12 mouse cellular contexts compared by ENCODE assay signal in the genomic region with DNA sequence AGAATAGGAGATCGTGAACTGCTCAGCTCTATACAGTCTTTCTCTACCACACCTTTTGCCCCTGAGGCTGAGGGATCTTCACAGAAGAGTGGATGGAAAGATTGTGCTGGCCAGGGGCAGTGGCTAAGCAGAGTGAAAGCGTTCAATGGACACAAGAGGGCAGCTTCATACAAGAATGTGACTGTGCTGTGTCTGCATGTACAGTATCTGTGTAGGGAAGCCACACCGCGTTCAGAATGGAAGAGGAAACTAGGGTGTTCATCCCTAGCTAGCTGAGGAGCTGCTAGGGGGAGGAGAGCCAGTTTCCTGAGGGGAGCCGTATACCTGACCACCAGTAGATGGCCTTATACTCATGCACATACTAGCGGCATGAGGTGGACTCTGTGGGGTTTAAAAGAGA. TPM values are rescaled to one million over a fixed set of nuclear protein-coding genes. Genes with fewer than 3 reads are reported as not detected.
DNase-seq lines count a peak whose midpoint lies in the region; ATAC-seq lines count a peak whose summit lies in the region.
"Had no signal": no experiment of that assay in that cellular context is flagged by ENCODE, and none has a peak within 500 bp of the region (broad histone marks: within the 10 kb centered on the region; RNA-seq: fewer than 3 reads in every experiment).

No protein-coding gene starts in this region.

- no peaks in the 10 kb centered on the region for H3K4me1 ChIP-seq in hindbrain, embryonic 13.5 days (replicated peaks)
- H3K4me1 ChIP-seq in hindbrain, embryonic 10.5 days (replicated peaks): no peaks in the 10 kb centered on the region
- H3K4me1 ChIP-seq in lung, embryonic 15.5 days: no peaks in the 10 kb centered on the region
- no peaks in the 10 kb centered on the region for H3K4me1 ChIP-seq in hindbrain, embryonic 16.5 days (ENCODE audit: control insufficient read depth, insufficient read depth, low read depth, low read length)
- H3K4me1 ChIP-seq: heart, embryonic 10.5 days had no signal

- H3K9me3 ChIP-seq in hindbrain, embryonic 13.5 days: no peaks in the 10 kb centered on the region
- no peaks in the 10 kb centered on the region for H3K9me3 ChIP-seq in hindbrain, embryonic 10.5 days
- peaks cover 4% of the 10 kb centered on the region; the same call in 1 of the 2 replicates for H3K9me3 ChIP-seq in lung, embryonic 15.5 days
- H3K9me3 ChIP-seq in hindbrain, embryonic 16.5 days (ENCODE audit: control insufficient read depth, low read length): no peaks in the 10 kb centered on the region
- H3K9me3 ChIP-seq: heart, embryonic 10.5 days had no signal

- H3K4me3 ChIP-seq in hindbrain, embryonic 13.5 days: no peak overlapping the region
- no peak overlapping the region for H3K4me3 ChIP-seq in hindbrain, embryonic 10.5 days
- no peak overlapping the region for H3K4me3 ChIP-seq in lung, embryonic 15.5 days
- H3K4me3 ChIP-seq in hindbrain, embryonic 16.5 days (ENCODE audit: low read length): no peak overlapping the region
- H3K4me3 ChIP-seq: heart, embryonic 10.5 days had no signal

- no peaks in the 10 kb centered on the region for H3K27me3 ChIP-seq in hindbrain, embryonic 13.5 days
- no peaks in the 10 kb centered on the region for H3K27me3 ChIP-seq in hindbrain, embryonic 10.5 days (ENCODE audit: insufficient read depth, poor library complexity, severe bottlenecking)
- H3K27me3 ChIP-seq in lung, embryonic 15.5 days: no peaks in the 10 kb centered on the region
- H3K27me3 ChIP-seq in hindbrain, embryonic 16.5 days (replicated peaks; ENCODE audit: control insufficient read depth, insufficient read depth, low read length): no peaks in the 10 kb centered on the region

- ATAC-seq in hindbrain, embryonic 13.5 days (ENCODE audit: low FRiP score): peak; percentile 83
- ATAC-seq in lung, embryonic 15.5 days (ENCODE audit: borderline replicate concordance, extremely low read depth, low FRiP score, low TSS enrichment): peak; percentile 35; the same call in 1 of the 2 replicates
- peak; percentile 94 for ATAC-seq in hindbrain, embryonic 16.5 days
- ATAC-seq in megakaryocyte, adult 5-6 weeks (ENCODE audit: poor library complexity, severe bottlenecking): no peak

- WGBS in hindbrain, embryonic 13.5 days: 72% methylated on average over 6 of the region's 6 CpGs
- 67% methylated on average over 6 of the region's 6 CpGs for WGBS in hindbrain, embryonic 10.5 days
- 51% methylated on average over 6 of the region's 6 CpGs for WGBS in lung, embryonic 15.5 days
- 63% methylated on average over 6 of the region's 6 CpGs for WGBS in hindbrain, embryonic 16.5 days

- DNase-seq in hindbrain, embryonic 10.5 days (ENCODE audit: low spot score): no peak
- DNase-seq in lung, adult 18-20 months: no peak
- peak; percentile 29 for DNase-seq in retina, embryonic 14.5 days (ENCODE audit: low spot score)
- no peak for DNase-seq in c-Kit-positive CD71-positive TER-119-positive erythroid progenitor cells, embryonic 14.5 days (ENCODE audit: low spot score)
- DNase-seq: adrenal gland, postnatal 10 days; thymus, postnatal 36 days had no signal

- no peak overlapping the region for H3K9ac ChIP-seq in hindbrain, embryonic 13.5 days
- H3K9ac ChIP-seq in lung, embryonic 15.5 days: no peak overlapping the region
- no peak overlapping the region for H3K9ac ChIP-seq in hindbrain, embryonic 16.5 days (ENCODE audit: low read depth, low read length)

- no peak overlapping the region for H3K4me2 ChIP-seq in hindbrain, embryonic 13.5 days
- no peak overlapping the region for H3K4me2 ChIP-seq in lung, embryonic 15.5 days
- no peak overlapping the region for H3K4me2 ChIP-seq in hindbrain, embryonic 16.5 days (ENCODE audit: low read length)

- H3K36me3 ChIP-seq in hindbrain, embryonic 13.5 days: no peaks in the 10 kb centered on the region
- no peaks in the 10 kb centered on the region for H3K36me3 ChIP-seq in hindbrain, embryonic 10.5 days
- peaks cover 27% of the 10 kb centered on the region for H3K36me3 ChIP-seq in lung, embryonic 15.5 days
- H3K36me3 ChIP-seq in hindbrain, embryonic 16.5 days (ENCODE audit: control insufficient read depth, insufficient read depth, low read length): no peaks in the 10 kb centered on the region
- H3K36me3 ChIP-seq: heart, embryonic 10.5 days had no signal

- H3K27ac ChIP-seq in hindbrain, embryonic 13.5 days: no peak overlapping the region
- no peak overlapping the region for H3K27ac ChIP-seq in hindbrain, embryonic 10.5 days
- H3K27ac ChIP-seq in lung, embryonic 15.5 days: no peak overlapping the region
- H3K27ac ChIP-seq in hindbrain, embryonic 16.5 days (ENCODE audit: low read depth, low read length): no peak overlapping the region
- H3K27ac ChIP-seq: heart, embryonic 10.5 days had no signal

RNA-seq across cellular contexts. Expression of gene 1700001L19Rik, which starts 25.6 kb away (rescaled TPM):
- polyA plus RNA-seq in hindbrain, embryonic 13.5 days (2015; fragmentation: Nextera tagmentation; extraction: Ambion mirVana): 3.4 and 3.5 TPM in 2 replicates
- 0.39 and 1.6 TPM in 2 replicates for polyA plus RNA-seq in hindbrain, embryonic 10.5 days (2016; fragmentation: Nextera tagmentation; extraction: Ambion mirVana)
- polyA plus RNA-seq in lung, embryonic 15.5 days (2015; fragmentation: Nextera tagmentation; extraction: Ambion mirVana): 1.6 and 2.1 TPM in 2 replicates
- 9.4 and 14.4 TPM in 2 replicates for polyA plus RNA-seq in hindbrain, embryonic 16.5 days (2015; fragmentation: Nextera tagmentation; extraction: Ambion mirVana)
- not detected in 2 replicates for total RNA-seq in megakaryocyte, adult 5-6 weeks (2015)
- total RNA-seq in megakaryocyte, adult 5-6 weeks (2017): not detected in 2 replicates
- polyA plus RNA-seq: liver, embryonic 16.5 days had no signal

RNA-seq across cellular contexts. Expression of gene Fastkd3, which starts 40.8 kb away (rescaled TPM):
- polyA plus RNA-seq in hindbrain, embryonic 13.5 days (2015; fragmentation: Nextera tagmentation; extraction: Ambion mirVana): 22.7 and 25.9 TPM in 2 replicates
- 38.2 and 49.3 TPM in 2 replicates for polyA plus RNA-seq in hindbrain, embryonic 10.5 days (2016; fragmentation: Nextera tagmentation; extraction: Ambion mirVana)
- polyA plus RNA-seq in lung, embryonic 15.5 days (2015; fragmentation: Nextera tagmentation; extraction: Ambion mirVana): 34.7 and 36.0 TPM in 2 replicates
- polyA plus RNA-seq in hindbrain, embryonic 16.5 days (2015; fragmentation: Nextera tagmentation; extraction: Ambion mirVana): 21.9 and 22.3 TPM in 2 replicates
- total RNA-seq in megakaryocyte, adult 5-6 weeks (2015): 13.6 and 14.4 TPM in 2 replicates
- total RNA-seq in megakaryocyte, adult 5-6 weeks (2017): 5.3 and 7.2 TPM in 2 replicates

RNA-seq across cellular contexts. Expression of gene Mtrr, which starts 40.8 kb away (rescaled TPM):
- 12.8 and 12.9 TPM in 2 replicates for polyA plus RNA-seq in hindbrain, embryonic 13.5 days (2015; fragmentation: Nextera tagmentation; extraction: Ambion mirVana)
- 21.2 and 22.0 TPM in 2 replicates for polyA plus RNA-seq in hindbrain, embryonic 10.5 days (2016; fragmentation: Nextera tagmentation; extraction: Ambion mirVana)
- polyA plus RNA-seq in lung, embryonic 15.5 days (2015; fragmentation: Nextera tagmentation; extraction: Ambion mirVana): 20.3 and 23.3 TPM in 2 replicates
- 10.6 and 12.6 TPM in 2 replicates for polyA plus RNA-seq in hindbrain, embryonic 16.5 days (2015; fragmentation: Nextera tagmentation; extraction: Ambion mirVana)
- 4.8 and 6.6 TPM in 2 replicates for total RNA-seq in megakaryocyte, adult 5-6 weeks (2015)
- total RNA-seq in megakaryocyte, adult 5-6 weeks (2017): 7.2 and 8.0 TPM in 2 replicates
